Mouse (Mus musculus) forebrain, embryonic 16.5 days (tissue): ENCODE data around the gene Dnah12. TPM values are rescaled to one million over a fixed set of nuclear protein-coding genes. Genes with fewer than 3 reads are reported as not detected.
"Not testable (repeated sequence)": the region's sequence is repeated elsewhere in the genome, so short reads cannot be mapped to it uniquely, and the experiment has no call there.

Experiments used
- ATAC-seq: fragments of 200-750 bp; cut with Nextera tagmentation; 2 replicates; pipeline ENCODE4 v1.8.0; 2017; ENCODE audit warnings: mild to moderate bottlenecking, moderate library complexity
- H3K27ac ChIP-seq: fragments of 300-500 bp; sonication (generic); 2 replicates; pipeline ENCODE4 v1.5.1; 2014; ENCODE audit warnings: low read length, control low read depth
- H3K27me3 ChIP-seq: fragments of 300-500 bp; sonication (generic); replicated peaks from 2 replicates; pipeline ENCODE4 v1.6.1; 2014; ENCODE audit warnings: low read length; ENCODE audit not compliant: control insufficient read depth, insufficient read depth
- H3K36me3 ChIP-seq: fragments of 300-500 bp; sonication (generic); 2 replicates; pipeline ENCODE4 v1.6.1; 2014; ENCODE audit not compliant: control insufficient read depth, insufficient read depth
- H3K4me1 ChIP-seq: fragments of 300-500 bp; sonication (generic); replicated peaks from 2 replicates; pipeline ENCODE4 v1.6.1; 2014; ENCODE audit warnings: low read length; ENCODE audit not compliant: control insufficient read depth, insufficient read depth
- H3K4me2 ChIP-seq: fragments of 300-500 bp; sonication (generic); 2 replicates; pipeline ENCODE4 v1.6.1; 2014; ENCODE audit warnings: mild to moderate bottlenecking, low read length, control low read depth
- H3K4me3 ChIP-seq: fragments of 300-500 bp; sonication (generic); replicated peaks from 2 replicates; pipeline ENCODE4 v1.5.1; 2014; ENCODE audit warnings: mild to moderate bottlenecking, low read length, control low read depth
- H3K9ac ChIP-seq: fragments of 300-500 bp; sonication (generic); replicated peaks from 2 replicates; pipeline ENCODE4 v1.6.1; 2014; ENCODE audit warnings: low read depth, low read length, control low read depth
- H3K9me3 ChIP-seq: fragments of 300-500 bp; sonication (generic); 2 replicates; pipeline ENCODE4 v1.6.1; 2016; ENCODE audit warnings: low read length; ENCODE audit not compliant: control insufficient read depth
- WGBS: fragments of 180-500 bp; shearing (Covaris S2); extraction: QIAGEN DNeasy Blood & Tissue Kit; methylation state at CpG from one replicate; pipeline ENCODE4 v1.1.7; 2014; 5-methylcytosine and 5-hydroxymethylcytosine counted together
- polyA plus RNA-seq: library from polyadenylated mRNA; unstranded; fragments of >200 nt; fragmentation: Nextera tagmentation; extraction: Ambion mirVana; gene quantifications from 2 replicates; pipeline ENCODE4 v1.2.1, GENCODE M21; 2015

The Dnah12 gene
- polyA plus RNA-seq, 1 experiment from 2014 or later = 0.11 TPM

DNA sequence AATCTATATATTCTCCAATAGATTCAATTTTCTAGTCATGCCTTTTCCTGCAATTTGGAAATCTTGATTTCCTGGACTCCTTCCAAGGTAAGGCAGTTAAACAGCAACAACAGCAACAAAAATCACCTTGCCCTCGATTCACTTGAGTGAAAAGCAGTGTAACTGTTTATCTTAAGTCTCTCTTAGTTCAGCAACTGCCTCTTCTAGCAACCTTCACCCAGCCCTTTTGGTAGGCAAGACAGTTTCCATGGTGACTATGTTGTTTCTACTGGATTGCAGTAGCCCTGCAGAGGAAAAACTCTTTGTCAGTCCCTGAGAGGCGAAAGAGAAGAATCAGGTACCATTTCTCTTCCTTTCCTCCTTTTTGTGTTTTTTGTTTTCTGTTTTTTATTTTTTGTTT, 1.7 kb upstream of the Dnah12 start:
- no peaks in the 10 kb centered on the region for H3K9me3 ChIP-seq
- ATAC-seq = no peak
- no peak overlapping the region for H3K9ac ChIP-seq
- H3K4me2 ChIP-seq = no peak overlapping the region
- WGBS = 58% methylated on average over 2 of the region's 2 CpGs
- no peaks in the 10 kb centered on the region for H3K36me3 ChIP-seq
- no peaks in the 10 kb centered on the region for H3K27me3 ChIP-seq
- no peak overlapping the region for H3K27ac ChIP-seq
- H3K4me3 ChIP-seq = no peak overlapping the region
- H3K4me1 ChIP-seq = no peaks in the 10 kb centered on the region

DNA sequence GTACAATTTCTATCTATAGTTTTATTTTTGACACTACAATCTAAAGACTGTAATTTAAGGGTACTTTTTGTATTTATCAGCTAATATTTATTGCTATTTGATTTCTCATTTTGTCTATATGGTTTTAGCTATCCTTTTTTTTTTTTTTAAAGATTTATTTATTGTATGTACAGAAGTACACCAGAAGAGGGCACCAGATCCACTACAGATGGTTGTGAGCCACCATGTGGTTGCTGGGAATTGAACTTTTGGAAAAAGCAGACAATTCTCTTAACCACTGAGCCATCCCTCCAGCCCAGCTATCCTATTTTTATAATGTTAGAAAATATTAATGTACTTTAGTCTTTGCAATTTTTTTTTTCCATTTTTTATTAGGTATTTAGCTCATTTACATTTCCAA, 4.8 kb downstream of the Dnah12 start:
- Histone ChIP-seq H3K4me1 (no peaks in the 10 kb centered on the region), H3K4me2 (no peak overlapping the region), H3K36me3 (no peaks in the 10 kb centered on the region), H3K9ac (no peak overlapping the region), H3K4me3 (no peak overlapping the region), H3K27me3 (no peaks in the 10 kb centered on the region), H3K9me3 (no peaks in the 10 kb centered on the region), H3K27ac (no peak overlapping the region)
- ATAC-seq = no peak

- not testable (repeated sequence) for H3K4me3 ChIP-seq, H3K36me3 ChIP-seq, H3K9me3 ChIP-seq, H3K9ac ChIP-seq, ATAC-seq, H3K4me2 ChIP-seq, H3K27me3 ChIP-seq, H3K4me1 ChIP-seq, H3K27ac ChIP-seq
- WGBS = 88% methylated on average over 5 of the region's 5 CpGs
Measured at GRCm38 (mm10) chr14:26705246-26705645, 12.2 kb downstream of the Dnah12 start.

GRCm38 (mm10) chr14:26719696-26720095, 26.6 kb downstream of the Dnah12 start:
- not testable (repeated sequence) for H3K4me1 ChIP-seq, H3K4me3 ChIP-seq, H3K36me3 ChIP-seq, H3K4me2 ChIP-seq, H3K9ac ChIP-seq, H3K9me3 ChIP-seq, H3K27ac ChIP-seq, ATAC-seq, H3K27me3 ChIP-seq
- 71% methylated on average over 2 of the region's 2 CpGs for WGBS

GRCm38 (mm10) chr14:26724898-26725297, 31.8 kb downstream of the Dnah12 start:
- Histone ChIP-seq H3K4me1 (no peaks in the 10 kb centered on the region), H3K36me3 (no peaks in the 10 kb centered on the region)
- WGBS = 93% methylated on average over 3 of the region's 3 CpGs

DNA sequence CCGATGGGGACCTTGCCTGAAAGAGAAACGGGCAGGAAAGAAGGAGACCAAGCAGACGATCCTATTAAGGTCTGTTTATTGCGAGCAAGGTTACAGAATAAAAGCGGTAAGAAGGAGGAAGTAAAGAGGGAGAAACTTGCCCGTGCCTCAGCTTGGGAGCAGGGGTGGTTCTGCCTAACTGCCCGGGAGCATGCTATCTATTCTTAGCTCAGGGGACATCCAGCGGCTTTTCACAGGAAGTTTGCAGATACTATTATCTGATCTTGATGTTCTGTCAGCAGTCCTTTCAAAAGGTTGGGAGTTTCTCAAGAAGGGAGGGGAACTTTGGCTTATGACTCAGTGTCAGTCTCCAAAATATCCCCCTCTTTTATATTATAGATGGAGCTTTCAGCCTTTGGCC, 65.5 kb downstream of the Dnah12 start:
- no peak overlapping the region for H3K4me3 ChIP-seq

More at GRCm38 (mm10) chr14:26724898-26725297, 31.8 kb downstream of the Dnah12 start:
- H3K4me2 ChIP-seq = no peak overlapping the region
- no peak overlapping the region for H3K27ac ChIP-seq
- H3K27me3 ChIP-seq = no peaks in the 10 kb centered on the region
- no peak for ATAC-seq
- H3K4me3 ChIP-seq = no peak overlapping the region
- no peak overlapping the region for H3K9ac ChIP-seq
- no peaks in the 10 kb centered on the region for H3K9me3 ChIP-seq

DNA sequence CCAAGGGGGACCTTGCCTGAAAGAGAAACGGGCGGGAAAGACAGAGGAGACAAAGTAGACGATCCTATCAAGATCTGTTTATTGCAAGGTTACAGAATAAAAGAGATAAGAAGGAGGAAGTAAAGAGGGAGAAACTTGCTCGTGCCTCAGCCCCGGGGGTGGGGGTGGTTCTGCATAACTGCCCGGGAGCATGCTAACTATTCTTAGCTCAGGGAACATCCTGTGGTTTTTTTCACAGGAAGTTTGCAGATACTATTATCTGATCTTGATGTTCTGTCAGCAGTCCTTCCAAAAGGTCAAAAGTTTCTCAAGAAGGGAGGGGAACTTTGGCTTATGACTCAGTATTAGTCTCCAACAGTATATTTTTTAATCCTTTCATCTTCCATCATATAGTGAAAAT, 71.8 kb downstream of the Dnah12 start:
- no peak for ATAC-seq
- Histone ChIP-seq H3K27me3 (no peaks in the 10 kb centered on the region), H3K4me1 (no peaks in the 10 kb centered on the region), H3K9ac (no peak overlapping the region), H3K27ac (no peak overlapping the region), H3K36me3 (no peaks in the 10 kb centered on the region), H3K9me3 (0 out of 2 replicates have a peak, but pooled peaks cover 2% of the 10 kb centered on the region), H3K4me2 (no peak overlapping the region), H3K4me3 (no peak overlapping the region)
- WGBS = 93% methylated on average over 6 of the region's 6 CpGs

More for the DNA sequence above, 65.5 kb downstream of the Dnah12 start:
- H3K36me3 ChIP-seq = no peaks in the 10 kb centered on the region
- H3K9me3 ChIP-seq = 0 out of 2 replicates have a peak, but pooled peaks cover 2% of the 10 kb centered on the region
- no peaks in the 10 kb centered on the region for H3K4me1 ChIP-seq
- 83% methylated on average over 8 of the region's 8 CpGs for WGBS
- no peak for ATAC-seq
- H3K27me3 ChIP-seq = no peaks in the 10 kb centered on the region
- H3K27ac ChIP-seq = no peak overlapping the region
- H3K4me2 ChIP-seq = no peak overlapping the region
- H3K9ac ChIP-seq = no peak overlapping the region

- Histone ChIP-seq H3K9ac (no peak overlapping the region), H3K27me3 (no peaks in the 10 kb centered on the region), H3K9me3 (0 out of 2 replicates have a peak, but pooled peaks cover 2% of the 10 kb centered on the region), H3K4me2 (no peak overlapping the region), H3K4me1 (no peaks in the 10 kb centered on the region), H3K27ac (no peak overlapping the region), H3K36me3 (no peaks in the 10 kb centered on the region), H3K4me3 (no peak overlapping the region)
- WGBS = 85% methylated on average over 4 of the region's 4 CpGs
- ATAC-seq = no peak
Measured at GRCm38 (mm10) chr14:26768195-26768594, 75.1 kb downstream of the Dnah12 start.

DNA sequence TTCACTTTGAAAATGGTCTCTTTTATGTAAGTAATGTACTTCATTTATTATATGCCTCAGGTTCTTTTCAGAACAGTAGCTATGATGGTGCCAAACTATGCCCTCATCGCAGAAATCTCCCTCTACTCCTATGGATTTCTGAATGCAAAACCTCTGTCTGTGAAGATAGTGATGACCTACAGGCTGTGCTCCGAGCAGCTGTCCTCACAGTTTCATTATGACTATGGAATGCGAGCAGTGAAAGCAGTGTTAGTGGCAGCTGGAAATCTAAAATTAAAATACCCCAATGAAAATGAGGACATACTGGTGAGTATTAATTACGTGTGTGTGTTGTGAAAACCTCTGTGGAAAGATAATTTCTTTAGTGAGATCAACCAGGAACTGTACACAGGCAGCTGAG, 80.5 kb downstream of the Dnah12 start:
- Histone ChIP-seq H3K36me3 (no peaks in the 10 kb centered on the region), H3K4me2 (no peak overlapping the region), H3K27me3 (no peaks in the 10 kb centered on the region), H3K9ac (no peak overlapping the region), H3K4me3 (no peak overlapping the region), H3K9me3 (no peaks in the 10 kb centered on the region), H3K4me1 (no peaks in the 10 kb centered on the region), H3K27ac (no peak overlapping the region)
- 77% methylated on average over 4 of the region's 4 CpGs for WGBS
- ATAC-seq = no peak

DNA sequence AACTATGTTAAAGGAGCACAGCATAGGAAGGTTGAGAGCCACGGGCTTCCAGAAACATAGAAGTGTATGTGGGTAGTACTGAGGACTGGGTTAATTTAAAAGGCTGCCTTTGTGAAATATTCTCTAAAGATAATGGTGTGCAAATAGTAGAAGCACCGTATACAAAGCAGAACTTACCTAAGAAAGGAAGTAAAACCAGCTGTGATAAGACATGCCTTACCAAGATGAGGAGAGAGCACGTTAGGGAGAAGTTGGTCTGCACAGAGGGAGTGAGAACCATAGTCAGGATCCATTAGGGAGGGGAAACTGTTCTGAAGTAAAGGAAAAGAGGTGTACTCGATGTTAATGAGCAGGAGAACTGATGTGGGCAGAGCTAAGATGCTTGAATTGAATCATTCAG, 90.7 kb downstream of the Dnah12 start:
- H3K4me1 ChIP-seq = no peaks in the 10 kb centered on the region
- no peak overlapping the region for H3K4me2 ChIP-seq
- H3K9me3 ChIP-seq = no peaks in the 10 kb centered on the region
- no peak for ATAC-seq
- no peak overlapping the region for H3K4me3 ChIP-seq
- WGBS = 72% methylated on average over 4 of the region's 4 CpGs
- no peak overlapping the region for H3K9ac ChIP-seq
- no peaks in the 10 kb centered on the region for H3K27me3 ChIP-seq
- no peaks in the 10 kb centered on the region for H3K36me3 ChIP-seq
- H3K27ac ChIP-seq = no peak overlapping the region
